Mouse (Mus musculus): ENCODE data around the gene Erfe. TPM values are rescaled to one million over a fixed set of nuclear protein-coding genes. Genes with fewer than 3 reads are reported as not detected.

Gene Erfe
- total RNA-seq, 1 experiment from 2014 or later: 0.15 TPM

- ATAC-seq (replicated peaks in 1 of 2; ENCODE audit: insufficient read depth in 1 of 2, low FRiP score in 2 of 2, low TSS enrichment in 1 of 2, low read depth in 1 of 2, poor library complexity in 2 of 2, severe bottlenecking in 2 of 2): peak in 1 of 2 experiments; percentile 27; a peak in 1 of 4 replicates
Measured at GRCm38 (mm10) chr1:91413898-91414594, 47.8 kb downstream of the Erfe start, which contains the start of gene Hes6. Gene Hes6 (minus strand): TSS chr1:91414038.

GRCm38 (mm10) chr1:91414903-91415302 is 48.7 kb downstream of the Erfe start:
- ATAC-seq (replicated peaks in 1 of 2; ENCODE audit: insufficient read depth in 1 of 2, low FRiP score in 2 of 2, low TSS enrichment in 1 of 2, low read depth in 1 of 2, poor library complexity in 2 of 2, severe bottlenecking in 2 of 2): no peak

GRCm38 (mm10) chr1:91415311-91415710 is 49.1 kb downstream of the Erfe start:
- no peak for ATAC-seq (replicated peaks in 1 of 2; ENCODE audit: insufficient read depth in 1 of 2, low FRiP score in 2 of 2, low TSS enrichment in 1 of 2, low read depth in 1 of 2, poor library complexity in 2 of 2, severe bottlenecking in 2 of 2)

DNA sequence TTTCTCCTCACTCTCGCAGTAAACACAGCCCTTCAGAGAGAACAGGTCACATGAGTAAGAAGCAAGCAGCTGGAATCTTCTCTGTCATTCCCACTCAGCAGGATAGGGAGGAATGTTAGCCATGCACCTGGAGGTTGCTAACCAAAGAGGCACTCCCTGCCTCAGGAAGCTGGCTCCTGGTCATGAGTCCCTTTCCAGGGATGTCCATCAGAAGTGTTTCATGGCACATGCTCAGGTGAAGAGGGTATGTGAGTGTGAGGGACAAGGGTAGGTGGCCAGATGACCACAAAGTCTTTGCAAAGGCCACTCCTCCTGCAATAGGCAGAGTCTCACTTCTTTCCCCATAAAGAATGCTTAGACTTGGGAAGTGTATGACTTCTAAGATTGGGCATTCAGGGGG is 51.8 kb downstream of the Erfe start:
- ATAC-seq (replicated peaks in 1 of 2; ENCODE audit: insufficient read depth in 1 of 2, low FRiP score in 2 of 2, low TSS enrichment in 1 of 2, low read depth in 1 of 2, poor library complexity in 2 of 2, severe bottlenecking in 2 of 2): no peak

DNA sequence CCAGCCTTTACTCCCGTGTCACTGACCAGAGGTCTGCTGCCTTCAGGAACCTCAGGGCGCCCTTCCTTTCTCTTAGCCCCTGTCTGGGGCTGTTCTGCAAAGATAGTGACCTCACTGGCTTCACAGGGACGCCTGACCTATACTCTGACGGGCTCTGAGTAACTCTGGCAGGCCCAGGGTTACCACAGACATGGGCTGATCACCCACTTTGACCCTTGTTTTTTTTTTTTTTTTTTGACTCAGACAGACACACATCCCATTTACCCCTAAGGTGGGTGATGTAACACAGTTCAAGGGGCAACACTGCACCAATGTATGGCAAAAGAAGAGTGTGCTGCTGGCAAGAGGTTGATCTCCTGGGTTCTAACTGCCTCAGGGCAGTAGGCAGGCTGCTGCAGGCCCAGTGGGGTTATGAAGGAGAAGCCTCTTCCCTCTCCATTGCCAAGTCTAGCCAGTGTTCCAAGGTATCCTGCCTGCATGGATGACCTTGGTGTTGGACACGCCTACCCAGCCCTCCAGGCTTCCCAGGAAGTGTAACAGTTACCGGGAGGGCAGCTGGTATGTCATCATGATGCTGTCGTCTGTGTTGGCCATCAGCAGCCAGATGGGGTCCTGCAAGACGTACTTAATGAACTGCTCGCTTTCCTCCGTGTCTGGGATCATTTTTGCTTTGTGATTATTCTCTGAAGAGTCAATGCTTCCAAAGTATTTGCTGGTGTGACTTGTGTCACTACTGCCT is 53.8 kb downstream of the Erfe start:
- ATAC-seq (replicated peaks in 1 of 2; ENCODE audit: insufficient read depth in 1 of 2, low FRiP score in 2 of 2, low TSS enrichment in 1 of 2, low read depth in 1 of 2, poor library complexity in 2 of 2, severe bottlenecking in 2 of 2): no peak

DNA sequence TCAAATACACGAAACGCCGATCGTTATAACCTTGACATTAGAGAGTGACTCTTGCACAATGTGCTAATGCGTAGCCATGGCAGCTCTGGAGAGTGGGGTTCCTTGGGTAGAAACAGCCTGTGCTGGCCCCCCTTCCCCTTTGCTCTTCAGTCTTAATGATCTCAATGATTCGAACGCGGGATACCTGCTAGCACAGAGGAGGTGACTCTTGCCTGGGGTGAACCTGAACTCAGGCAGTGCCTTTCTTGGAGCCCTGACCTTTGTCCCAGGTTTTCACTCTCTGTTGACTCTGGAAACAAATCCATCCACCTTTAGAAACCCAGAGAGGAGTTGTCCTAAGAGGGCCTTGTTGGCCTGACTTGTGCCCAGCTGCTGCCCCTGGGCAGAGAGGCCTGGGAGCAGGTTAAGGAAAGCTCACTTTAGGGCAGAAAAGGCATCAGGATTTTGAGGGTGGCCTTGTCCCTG is 54.4 kb downstream of the Erfe start:
- no peak for ATAC-seq (replicated peaks in 1 of 2; ENCODE audit: insufficient read depth in 1 of 2, low FRiP score in 2 of 2, low TSS enrichment in 1 of 2, low read depth in 1 of 2, poor library complexity in 2 of 2, severe bottlenecking in 2 of 2)

Other genes starting within 250 kb of the Erfe start
- gene Rbm44, start 221.3 kb upstream of the Erfe start, total RNA-seq (2017): 5.6 and 10.2 TPM in 2 replicates
- gene Ramp1, start 186.6 kb upstream of the Erfe start, total RNA-seq (2017): 138 and 151 TPM in 2 replicates
- 40.9 and 43.0 TPM in 2 replicates for gene Ube2f, start 116.1 kb upstream of the Erfe start, total RNA-seq (2017)
- 20.7 and 22.1 TPM in 2 replicates for gene Scly, start 68.1 kb upstream of the Erfe start, total RNA-seq (2017)
- 0.15 and 0.19 TPM in 2 replicates for gene Espnl, start 44.4 kb upstream of the Erfe start, total RNA-seq (2017)
- gene Klhl30, start 15.4 kb upstream of the Erfe start, total RNA-seq (2017): 0.69 TPM in 2 replicates
- gene Ilkap, start 32.4 kb downstream of the Erfe start, total RNA-seq (2017): 127 and 144 TPM in 2 replicates
- 18.4 and 32.3 TPM in 2 replicates for gene Hes6, start 47.6 kb downstream of the Erfe start, total RNA-seq (2017)
- gene Per2, start 92.9 kb downstream of the Erfe start, total RNA-seq (2017): 5.9 and 6.7 TPM in 2 replicates
- gene Traf3ip1, start 128.2 kb downstream of the Erfe start, total RNA-seq (2017): 6.9 and 7.8 TPM in 2 replicates
- gene Asb1, start 174.1 kb downstream of the Erfe start, total RNA-seq (2017): 8.2 and 11.5 TPM in 2 replicates

All from hematopoietic stem cell, adult 5-6 weeks (primary cell).